In the genomic region with DNA sequence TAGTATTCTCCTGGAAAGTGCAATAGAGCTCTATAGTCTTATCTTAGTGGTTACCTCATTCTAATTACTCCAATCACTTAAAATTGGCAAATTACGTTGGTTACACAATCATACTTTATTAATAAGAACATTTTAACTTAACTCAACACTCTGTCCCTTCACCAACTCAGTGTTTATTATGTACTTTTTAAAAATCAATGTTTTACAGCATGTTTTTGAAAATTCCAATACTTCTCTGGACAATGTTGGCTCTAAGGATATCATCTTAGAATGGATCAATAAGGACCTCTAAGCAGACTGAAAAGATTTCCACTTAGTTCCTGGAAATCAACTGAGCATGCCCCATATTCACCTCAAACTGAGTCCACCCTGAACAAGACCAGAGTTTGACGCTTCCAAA, we compare ENCODE assay signal across 38 mouse cellular contexts. TPM values are rescaled to one million over a fixed set of nuclear protein-coding genes. Genes with fewer than 3 reads are reported as not detected.
"Had no signal": no experiment of that assay in that cellular context is flagged by ENCODE, and none has a peak within 500 bp of the region (broad histone marks: within the 10 kb centered on the region; RNA-seq: fewer than 3 reads in every experiment).

No protein-coding gene starts in this region.

- H3K9ac ChIP-seq: limb, embryonic 12.5 days; limb, embryonic 13.5 days; limb, embryonic 15.5 days; liver, embryonic 12.5 days; liver, embryonic 13.5 days; liver, embryonic 14.5 days; liver, embryonic 15.5 days; liver, postnatal 0 days; lung, embryonic 14.5 days; lung, embryonic 15.5 days; midbrain, embryonic 12.5 days; midbrain, embryonic 13.5 days; midbrain, embryonic 15.5 days; neural tube, embryonic 12.5 days had no signal

- H3K4me1 ChIP-seq: limb, embryonic 10.5 days; limb, embryonic 12.5 days; limb, embryonic 15.5 days; liver, embryonic 12.5 days; liver, embryonic 13.5 days; liver, embryonic 15.5 days; lung, embryonic 15.5 days; midbrain, embryonic 10.5 days; midbrain, embryonic 12.5 days; midbrain, embryonic 13.5 days; midbrain, embryonic 15.5 days; neural tube, embryonic 12.5 days had no signal

- DNase-seq: left cerebral cortex, postnatal 4 days; liver; liver, embryonic 13.5 days; liver, postnatal 0 days; lung, adult 18-20 months; lung, adult 2 months; lung, embryonic 14.5 days; lung, postnatal 10 days; lung, postnatal 14 days; lung, postnatal 36 days; lung, postnatal 4 days; midbrain, embryonic 14.5 days had no signal

- H3K36me3 ChIP-seq: limb, embryonic 10.5 days; limb, embryonic 12.5 days; limb, embryonic 13.5 days; limb, embryonic 15.5 days; liver, embryonic 12.5 days; liver, embryonic 13.5 days; liver, embryonic 15.5 days; lung, embryonic 15.5 days; midbrain, embryonic 10.5 days; midbrain, embryonic 12.5 days; midbrain, embryonic 13.5 days; midbrain, embryonic 15.5 days; neural tube, embryonic 12.5 days had no signal

- H3K9me3 ChIP-seq: limb, embryonic 10.5 days; limb, embryonic 12.5 days; limb, embryonic 13.5 days; limb, embryonic 15.5 days; liver, embryonic 12.5 days; liver, embryonic 13.5 days; liver, embryonic 15.5 days; lung, embryonic 15.5 days; midbrain, embryonic 10.5 days; midbrain, embryonic 12.5 days; midbrain, embryonic 13.5 days; midbrain, embryonic 15.5 days; neural tube, embryonic 12.5 days had no signal

- H3K4me2 ChIP-seq: limb, embryonic 12.5 days; limb, embryonic 13.5 days; limb, embryonic 15.5 days; liver, embryonic 12.5 days; liver, embryonic 13.5 days; liver, embryonic 15.5 days; lung, embryonic 14.5 days; lung, embryonic 15.5 days; midbrain, embryonic 11.5 days; midbrain, embryonic 12.5 days; midbrain, embryonic 13.5 days; midbrain, embryonic 15.5 days; neural tube, embryonic 12.5 days had no signal

- H3K4me3 ChIP-seq: left cerebral cortex, adult 2 months; limb, embryonic 10.5 days; limb, embryonic 12.5 days; limb, embryonic 13.5 days; limb, embryonic 15.5 days; liver, embryonic 12.5 days; liver, embryonic 13.5 days; liver, embryonic 15.5 days; lung, embryonic 15.5 days; midbrain, embryonic 10.5 days; midbrain, embryonic 12.5 days; midbrain, embryonic 13.5 days; midbrain, embryonic 15.5 days; myocyte; neural tube, embryonic 12.5 days had no signal

- ATAC-seq: liver, embryonic 12.5 days; liver, postnatal 0 days; lung, postnatal 0 days; midbrain, embryonic 13.5 days; midbrain, embryonic 15.5 days; midbrain, embryonic 16.5 days had no signal

- H3K27me3 ChIP-seq: limb, embryonic 12.5 days; limb, embryonic 13.5 days; limb, embryonic 15.5 days; liver, embryonic 12.5 days; liver, embryonic 13.5 days; liver, embryonic 15.5 days; lung, embryonic 15.5 days; midbrain, embryonic 12.5 days; midbrain, embryonic 13.5 days; midbrain, embryonic 15.5 days; neural tube, embryonic 12.5 days had no signal

- H3K27ac ChIP-seq: left cerebral cortex, adult 2 months; limb, embryonic 10.5 days; limb, embryonic 12.5 days; limb, embryonic 13.5 days; limb, embryonic 15.5 days; liver, embryonic 12.5 days; liver, embryonic 13.5 days; liver, embryonic 14.5 days; liver, embryonic 15.5 days; lung, embryonic 15.5 days; macrophage; midbrain, embryonic 10.5 days; midbrain, embryonic 12.5 days; midbrain, embryonic 13.5 days; midbrain, embryonic 15.5 days; neural tube, embryonic 12.5 days had no signal

RNA-seq across cellular contexts. Expression of a gene that starts 7.1 kb away (rescaled TPM):
- total RNA-seq: megakaryocyte progenitor cell, adult 5-6 weeks; megakaryocyte, adult 5-6 weeks; megakaryocyte-erythroid progenitor cell, adult 5-6 weeks; monocyte, adult 5-6 weeks had no signal
- polyA plus RNA-seq: limb, embryonic 10.5 days; limb, embryonic 11.5 days; limb, embryonic 12.5 days; limb, embryonic 13.5 days; limb, embryonic 15.5 days; lung, adult 2 months; lung, embryonic 14.5 days; lung, embryonic 15.5 days; lung, embryonic 16.5 days; lung, postnatal 0 days; macrophage; midbrain, embryonic 10.5 days; midbrain, embryonic 11.5 days; midbrain, embryonic 12.5 days; midbrain, embryonic 13.5 days; midbrain, embryonic 14.5 days; neural tube, embryonic 11.5 days; neural tube, embryonic 12.5 days had no signal
